Mouse (Mus musculus) lung, postnatal 10 days (tissue): ENCODE data around the gene Slc9a5.

Experiments used
- DNase-seq: peaks from one replicate; pipeline ENCODE4 v3.0.0; 2021

The Slc9a5 gene

GRCm38 (mm10) chr8:105356681-105357080 lies 8.0 kb downstream of the Slc9a5 start:
- no peak for DNase-seq

- DNase-seq: no peak
Observed at GRCm38 (mm10) chr8:105359208-105359607, 10.6 kb downstream of the Slc9a5 start.

GRCm38 (mm10) chr8:105359646-105360045 lies 11.0 kb downstream of the Slc9a5 start:
- DNase-seq: peak; percentile 57

- peak; percentile 55 for DNase-seq
Observed at GRCm38 (mm10) chr8:105361751-105362702, 13.4 kb downstream of the Slc9a5 start.

- DNase-seq: peak; percentile 45
Observed at GRCm38 (mm10) chr8:105367107-105367506, 18.5 kb downstream of the Slc9a5 start.

- DNase-seq: no peak
Observed at GRCm38 (mm10) chr8:105372473-105372872, 23.8 kb downstream of the Slc9a5 start.

GRCm38 (mm10) chr8:105373032-105373431 lies 24.4 kb downstream of the Slc9a5 start, which contains the start of gene Plekhg4:
TSS of gene Plekhg4 (plus strand) at chr8:105373274.
- DNase-seq: no peak

- DNase-seq: peak; percentile 68
Observed at GRCm38 (mm10) chr8:105374513-105374966, 25.9 kb downstream of the Slc9a5 start.

- peak; percentile 79 for DNase-seq
Observed at GRCm38 (mm10) chr8:105378673-105379072, 30.0 kb downstream of the Slc9a5 start.

GRCm38 (mm10) chr8:105380308-105380707 lies 31.7 kb downstream of the Slc9a5 start:
- DNase-seq: no peak

- DNase-seq: no peak
Observed at GRCm38 (mm10) chr8:105384070-105384469, 35.4 kb downstream of the Slc9a5 start.

- peak; percentile 49 for DNase-seq
Observed at GRCm38 (mm10) chr8:105387151-105387550, 38.5 kb downstream of the Slc9a5 start.

GRCm38 (mm10) chr8:105389096-105389495 lies 40.5 kb downstream of the Slc9a5 start:
- peak; percentile 81 for DNase-seq

GRCm38 (mm10) chr8:105393089-105393787 lies 44.6 kb downstream of the Slc9a5 start:
- DNase-seq: peak; percentile 36

GRCm38 (mm10) chr8:105393915-105394314 lies 45.3 kb downstream of the Slc9a5 start:
- peak; percentile 44 for DNase-seq

GRCm38 (mm10) chr8:105397747-105398146 lies 49.1 kb downstream of the Slc9a5 start:
- peak; percentile 78 for DNase-seq

GRCm38 (mm10) chr8:105400016-105400415 lies 51.4 kb downstream of the Slc9a5 start:
- DNase-seq: no peak

- no peak for DNase-seq
Observed at GRCm38 (mm10) chr8:105403467-105403866, 54.8 kb downstream of the Slc9a5 start.

GRCm38 (mm10) chr8:105404496-105404895 lies 55.9 kb downstream of the Slc9a5 start:
- DNase-seq: no peak

- DNase-seq: peak; percentile 71
Observed at GRCm38 (mm10) chr8:105406416-105406815, 57.8 kb downstream of the Slc9a5 start.

GRCm38 (mm10) chr8:105408331-105408730 lies 59.7 kb downstream of the Slc9a5 start:
- no peak for DNase-seq

- no peak for DNase-seq
Observed at GRCm38 (mm10) chr8:105409947-105410346, 61.3 kb downstream of the Slc9a5 start.

- DNase-seq: peak; percentile 85
Observed at GRCm38 (mm10) chr8:105413391-105413790, 64.7 kb downstream of the Slc9a5 start, which contains the start of the genes Kctd19 and Lrrc36. TSS of gene Kctd19 (minus strand) at chr8:105413502. TSS of gene Lrrc36 (plus strand) at chr8:105413571.
